Mouse (Mus musculus): ENCODE measurements around the gene Sae1. TPM values are rescaled to one million over a fixed set of nuclear protein-coding genes. Genes with fewer than 3 reads are reported as not detected.

Gene Sae1
- polyA plus RNA-seq, 1 experiment from 2014 or later, result 310 TPM

- no peak overlapping the region for H3K4me2 ChIP-seq (ENCODE audit: low read depth, low read length)
- H3K27me3 ChIP-seq (ENCODE audit: control insufficient read depth, insufficient read depth, low read depth, low read length), result no peaks in the 10 kb centered on the region
- no peak overlapping the region for H3K27ac ChIP-seq (ENCODE audit: low read length)
- no peaks in the 10 kb centered on the region for H3K9me3 ChIP-seq (ENCODE audit: control insufficient read depth, low read length)
- no peaks in the 10 kb centered on the region for H3K4me1 ChIP-seq (replicated peaks; ENCODE audit: control insufficient read depth, insufficient read depth, low read length)
- no peak overlapping the region for H3K9ac ChIP-seq (ENCODE audit: low read length)
- H3K4me3 ChIP-seq (ENCODE audit: low read length), result no peak overlapping the region
- 67% methylated on average over 3 of the region's 3 CpGs for WGBS
- ATAC-seq (ENCODE audit: low read depth), result no peak
- H3K36me3 ChIP-seq (ENCODE audit: control insufficient read depth, insufficient read depth, low read length), result peaks cover 9% of the 10 kb centered on the region; the same call in 1 of the 2 replicates
Observed at GRCm38 (mm10) chr7:16344598-16344997, 43.0 kb downstream of the Sae1 start.

GRCm38 (mm10) chr7:16337733-16338132 lies 49.9 kb downstream of the Sae1 start:
- Histone ChIP-seq H3K4me2 (ENCODE audit: low read depth, low read length) (no peak overlapping the region), H3K9me3 (ENCODE audit: control insufficient read depth, low read length) (no peaks in the 10 kb centered on the region), H3K36me3 (ENCODE audit: control insufficient read depth, insufficient read depth, low read length) (peaks cover 26% of the 10 kb centered on the region), H3K4me3 (ENCODE audit: low read length) (no peak overlapping the region), H3K4me1 (replicated peaks; ENCODE audit: control insufficient read depth, insufficient read depth, low read length) (no peaks in the 10 kb centered on the region), H3K9ac (ENCODE audit: low read length) (no peak overlapping the region), H3K27me3 (ENCODE audit: control insufficient read depth, insufficient read depth, low read depth, low read length) (no peaks in the 10 kb centered on the region), H3K27ac (ENCODE audit: low read length) (no peak overlapping the region)
- 72% methylated on average over 2 of the region's 2 CpGs for WGBS
- no peak for ATAC-seq (ENCODE audit: low read depth)

GRCm38 (mm10) chr7:16329146-16329545 lies 58.5 kb downstream of the Sae1 start:
- ATAC-seq (ENCODE audit: low read depth), result no peak
- Histone ChIP-seq H3K27ac (ENCODE audit: low read length) (peak overlapping the region; percentile 63), H3K9me3 (ENCODE audit: control insufficient read depth, low read length) (no peaks in the 10 kb centered on the region), H3K4me2 (ENCODE audit: low read depth, low read length) (no peak overlapping the region), H3K9ac (ENCODE audit: low read length) (no peak overlapping the region), H3K27me3 (ENCODE audit: control insufficient read depth, insufficient read depth, low read depth, low read length) (no peaks in the 10 kb centered on the region), H3K4me3 (ENCODE audit: low read length) (no peak overlapping the region), H3K36me3 (ENCODE audit: control insufficient read depth, insufficient read depth, low read length) (peaks cover 32% of the 10 kb centered on the region), H3K4me1 (replicated peaks; ENCODE audit: control insufficient read depth, insufficient read depth, low read length) (peaks cover 4% of the 10 kb centered on the region)
- 71% methylated on average over 3 of the region's 3 CpGs for WGBS

GRCm38 (mm10) chr7:16326607-16326971 lies 61.0 kb downstream of the Sae1 start:
- Histone ChIP-seq H3K4me3 (ENCODE audit: low read length) (no peak overlapping the region), H3K9ac (ENCODE audit: low read length) (no peak overlapping the region), H3K27me3 (ENCODE audit: control insufficient read depth, insufficient read depth, low read depth, low read length) (no peaks in the 10 kb centered on the region), H3K36me3 (ENCODE audit: control insufficient read depth, insufficient read depth, low read length) (peaks cover 23% of the 10 kb centered on the region), H3K4me2 (ENCODE audit: low read depth, low read length) (no peak overlapping the region), H3K27ac (ENCODE audit: low read length) (no peak overlapping the region), H3K9me3 (ENCODE audit: control insufficient read depth, low read length) (no peaks in the 10 kb centered on the region), H3K4me1 (replicated peaks; ENCODE audit: control insufficient read depth, insufficient read depth, low read length) (peaks cover 4% of the 10 kb centered on the region)
- 86% methylated on average over 2 of the region's 2 CpGs for WGBS
- no peak for ATAC-seq (ENCODE audit: low read depth)

GRCm38 (mm10) chr7:16325920-16326606 lies 61.5 kb downstream of the Sae1 start:
- no peaks in the 10 kb centered on the region for H3K27me3 ChIP-seq (ENCODE audit: control insufficient read depth, insufficient read depth, low read depth, low read length)
- H3K4me1 ChIP-seq (replicated peaks; ENCODE audit: control insufficient read depth, insufficient read depth, low read length), result peaks cover 4% of the 10 kb centered on the region
- no peaks in the 10 kb centered on the region for H3K9me3 ChIP-seq (ENCODE audit: control insufficient read depth, low read length)
- 0 out of 2 replicates have a peak overlapping the region, but pooled peaks have one; percentile 17 for H3K9ac ChIP-seq (ENCODE audit: low read length)
- ATAC-seq (ENCODE audit: low read depth), result peak; percentile 76
- no peak overlapping the region for H3K4me2 ChIP-seq (ENCODE audit: low read depth, low read length)
- H3K36me3 ChIP-seq (ENCODE audit: control insufficient read depth, insufficient read depth, low read length), result peaks cover 23% of the 10 kb centered on the region
- WGBS, result 21% methylated on average over 8 of the region's 8 CpGs
- peak overlapping the region; percentile 69 for H3K27ac ChIP-seq (ENCODE audit: low read length)
- H3K4me3 ChIP-seq (ENCODE audit: low read length), result no peak overlapping the region

GRCm38 (mm10) chr7:16324661-16325060 lies 62.9 kb downstream of the Sae1 start:
- H3K4me3 ChIP-seq (ENCODE audit: low read length), result no peak overlapping the region
- 73% methylated on average over 7 of the region's 7 CpGs for WGBS
- no peaks in the 10 kb centered on the region for H3K9me3 ChIP-seq (ENCODE audit: control insufficient read depth, low read length)
- H3K36me3 ChIP-seq (ENCODE audit: control insufficient read depth, insufficient read depth, low read length), result peaks cover 18% of the 10 kb centered on the region
- no peaks in the 10 kb centered on the region for H3K27me3 ChIP-seq (ENCODE audit: control insufficient read depth, insufficient read depth, low read depth, low read length)
- H3K4me1 ChIP-seq (replicated peaks; ENCODE audit: control insufficient read depth, insufficient read depth, low read length), result peaks cover 4% of the 10 kb centered on the region
- no peak overlapping the region for H3K4me2 ChIP-seq (ENCODE audit: low read depth, low read length)
- no peak overlapping the region for H3K27ac ChIP-seq (ENCODE audit: low read length)
- ATAC-seq (ENCODE audit: low read depth), result no peak
- H3K9ac ChIP-seq (ENCODE audit: low read length), result no peak overlapping the region

GRCm38 (mm10) chr7:16320479-16320878 lies 67.1 kb downstream of the Sae1 start:
- no peaks in the 10 kb centered on the region for H3K9me3 ChIP-seq (ENCODE audit: control insufficient read depth, low read length)
- H3K27me3 ChIP-seq (ENCODE audit: control insufficient read depth, insufficient read depth, low read depth, low read length), result no peaks in the 10 kb centered on the region
- ATAC-seq (ENCODE audit: low read depth), result no peak
- peaks cover 3% of the 10 kb centered on the region; the same call in 1 of the 2 replicates for H3K36me3 ChIP-seq (ENCODE audit: control insufficient read depth, insufficient read depth, low read length)
- no peak overlapping the region for H3K27ac ChIP-seq (ENCODE audit: low read length)
- WGBS, result 88% methylated on average over 6 of the region's 6 CpGs
- no peak overlapping the region for H3K9ac ChIP-seq (ENCODE audit: low read length)
- no peak overlapping the region for H3K4me2 ChIP-seq (ENCODE audit: low read depth, low read length)
- no peak overlapping the region for H3K4me3 ChIP-seq (ENCODE audit: low read length)
- peaks cover 3% of the 10 kb centered on the region for H3K4me1 ChIP-seq (replicated peaks; ENCODE audit: control insufficient read depth, insufficient read depth, low read length)

GRCm38 (mm10) chr7:16319216-16319615 lies 68.4 kb downstream of the Sae1 start:
- Histone ChIP-seq H3K27ac (ENCODE audit: low read length) (peak overlapping the region; percentile 52; the same call in 1 of the 2 replicates), H3K4me2 (ENCODE audit: low read depth, low read length) (no peak overlapping the region), H3K27me3 (ENCODE audit: control insufficient read depth, insufficient read depth, low read depth, low read length) (no peaks in the 10 kb centered on the region), H3K4me1 (replicated peaks; ENCODE audit: control insufficient read depth, insufficient read depth, low read length) (peaks cover 10% of the 10 kb centered on the region), H3K9ac (ENCODE audit: low read length) (no peak overlapping the region), H3K4me3 (ENCODE audit: low read length) (no peak overlapping the region), H3K36me3 (ENCODE audit: control insufficient read depth, insufficient read depth, low read length) (peaks cover 3% of the 10 kb centered on the region; the same call in 1 of the 2 replicates), H3K9me3 (ENCODE audit: control insufficient read depth, low read length) (no peaks in the 10 kb centered on the region)
- WGBS, result 77% methylated on average over 4 of the region's 4 CpGs
- ATAC-seq (ENCODE audit: low read depth), result no peak

GRCm38 (mm10) chr7:16317094-16317493 lies 70.5 kb downstream of the Sae1 start:
- no peak overlapping the region for H3K9ac ChIP-seq (ENCODE audit: low read length)
- no peak overlapping the region for H3K4me2 ChIP-seq (ENCODE audit: low read depth, low read length)
- WGBS, result 81% methylated on average over 14 of the region's 14 CpGs
- H3K36me3 ChIP-seq (ENCODE audit: control insufficient read depth, insufficient read depth, low read length), result peaks cover 3% of the 10 kb centered on the region; the same call in 1 of the 2 replicates
- no peak overlapping the region for H3K4me3 ChIP-seq (ENCODE audit: low read length)
- H3K27me3 ChIP-seq (ENCODE audit: control insufficient read depth, insufficient read depth, low read depth, low read length), result no peaks in the 10 kb centered on the region
- no peak for ATAC-seq (ENCODE audit: low read depth)
- H3K4me1 ChIP-seq (replicated peaks; ENCODE audit: control insufficient read depth, insufficient read depth, low read length), result peaks cover 23% of the 10 kb centered on the region
- H3K27ac ChIP-seq (ENCODE audit: low read length), result no peak overlapping the region
- H3K9me3 ChIP-seq (ENCODE audit: control insufficient read depth, low read length), result no peaks in the 10 kb centered on the region
